9 mouse cellular contexts compared by ENCODE assay signal in the genomic region with DNA sequence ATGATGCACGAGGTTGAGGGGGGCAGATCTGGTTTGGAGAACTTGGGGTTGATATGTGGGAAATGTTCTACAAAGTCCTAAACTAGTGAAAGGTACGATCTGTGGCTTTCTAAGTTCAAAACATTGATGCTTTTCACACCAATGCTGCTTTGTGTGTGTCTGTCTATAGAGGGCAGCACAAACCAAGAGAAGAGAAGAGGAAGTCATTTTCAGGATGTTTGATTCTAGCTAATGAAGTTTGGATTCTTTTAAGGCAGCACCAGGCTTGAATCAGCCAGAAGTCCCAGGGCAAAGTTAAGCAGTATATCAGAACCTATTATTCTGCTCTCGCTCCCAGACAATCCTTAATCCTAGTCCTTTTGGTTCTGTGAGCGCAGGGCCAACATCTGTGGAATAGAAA. TPM values are rescaled to one million over a fixed set of nuclear protein-coding genes. Genes with fewer than 3 reads are reported as not detected.
DNase-seq lines count a peak whose midpoint lies in the region; ATAC-seq and TF ChIP-seq lines count a peak whose summit lies in the region.
"Had no signal": no experiment of that assay in that cellular context is flagged by ENCODE, and none has a peak within 500 bp of the region (broad histone marks: within the 10 kb centered on the region; RNA-seq: fewer than 3 reads in every experiment).

No protein-coding gene starts in this region.

- no peak for ATAC-seq in kidney, embryonic 14.5 days (ENCODE audit: low FRiP score, low TSS enrichment)
- ATAC-seq in embryonic facial prominence, embryonic 14.5 days (ENCODE audit: low read depth): no peak
- no peak for ATAC-seq in stomach, postnatal 0 days (ENCODE audit: low FRiP score, low TSS enrichment)

- WGBS in kidney, adult 2 months: 30% methylated on average over 4 of the region's 4 CpGs
- WGBS in kidney, embryonic 14.5 days: 49% methylated on average over 4 of the region's 4 CpGs
- WGBS in embryonic facial prominence, embryonic 14.5 days: 44% methylated on average over 4 of the region's 4 CpGs
- WGBS in stomach, postnatal 0 days: 31% methylated on average over 4 of the region's 4 CpGs

- H3K4me1 ChIP-seq in kidney, adult 2 months (ENCODE audit: control insufficient read depth, insufficient read depth, low read length): no peaks in the 10 kb centered on the region; the same call in 1 of the 2 replicates
- H3K4me1 ChIP-seq in kidney, embryonic 14.5 days (ENCODE audit: control insufficient read depth, insufficient read depth, low read length): no peaks in the 10 kb centered on the region
- H3K4me1 ChIP-seq in embryonic facial prominence, embryonic 14.5 days (ENCODE audit: control insufficient read depth, insufficient read depth, low read length): no peaks in the 10 kb centered on the region
- H3K4me1 ChIP-seq in stomach, postnatal 0 days (replicated peaks; ENCODE audit: control insufficient read depth, insufficient read depth): no peaks in the 10 kb centered on the region
- H3K4me1 ChIP-seq: hindbrain, embryonic 15.5 days had no signal

- H3K4me3 ChIP-seq in kidney, adult 2 months (ENCODE audit: insufficient read depth, low read depth, low read length): no peak overlapping the region
- no peak overlapping the region for H3K4me3 ChIP-seq in kidney, embryonic 14.5 days (ENCODE audit: low read length)
- no peak overlapping the region for H3K4me3 ChIP-seq in embryonic facial prominence, embryonic 14.5 days (ENCODE audit: low read depth, low read length)
- no peak overlapping the region for H3K4me3 ChIP-seq in stomach, postnatal 0 days (ENCODE audit: low read depth, low read length)
- H3K4me3 ChIP-seq: hindbrain, embryonic 15.5 days had no signal

- TF ChIP-seq EP300 in stomach, postnatal 0 days (optimal IDR thresholded peaks at IDR 0.05): no peak

- H3K9me3 ChIP-seq in kidney, embryonic 14.5 days (ENCODE audit: control insufficient read depth, low read length): no peaks in the 10 kb centered on the region
- no peaks in the 10 kb centered on the region for H3K9me3 ChIP-seq in embryonic facial prominence, embryonic 14.5 days (ENCODE audit: control insufficient read depth, low read length)
- no peaks in the 10 kb centered on the region for H3K9me3 ChIP-seq in stomach, postnatal 0 days (ENCODE audit: control insufficient read depth, low read length)
- H3K9me3 ChIP-seq: hindbrain, embryonic 15.5 days had no signal

- H3K27me3 ChIP-seq in kidney, adult 2 months (replicated peaks; ENCODE audit: control insufficient read depth, insufficient read depth, low read length): no peaks in the 10 kb centered on the region
- H3K27me3 ChIP-seq in kidney, embryonic 14.5 days (ENCODE audit: control insufficient read depth, insufficient read depth, low read length): no peaks in the 10 kb centered on the region
- H3K27me3 ChIP-seq in embryonic facial prominence, embryonic 14.5 days (replicated peaks; ENCODE audit: control insufficient read depth, insufficient read depth, low read length): peaks cover 11% of the 10 kb centered on the region; the same call in 1 of the 2 replicates
- H3K27me3 ChIP-seq in stomach, postnatal 0 days (ENCODE audit: control insufficient read depth, insufficient read depth, low read length): no peaks in the 10 kb centered on the region

- H3K27ac ChIP-seq in kidney, adult 2 months (ENCODE audit: insufficient read depth, low read depth, low read length): no peak overlapping the region
- H3K27ac ChIP-seq in kidney, embryonic 14.5 days (ENCODE audit: low read depth, low read length): no peak overlapping the region
- H3K27ac ChIP-seq in embryonic facial prominence, embryonic 14.5 days (replicated peaks; ENCODE audit: low read depth, low read length): no peak overlapping the region
- no peak overlapping the region for H3K27ac ChIP-seq in stomach, postnatal 0 days (replicated peaks)
- H3K27ac ChIP-seq: hindbrain, embryonic 15.5 days had no signal

- 0 out of 2 replicates have a peak, but pooled peaks have one; percentile 6 for TF ChIP-seq CTCF in kidney, adult 2 months (conservative IDR thresholded peaks at IDR 0.05; ENCODE audit: insufficient read depth, insufficient read length, low read depth, low read length)
- peak; percentile 81 for TF ChIP-seq CTCF in stomach, postnatal 0 days (IDR thresholded peaks at IDR 0.05; ENCODE audit: low read depth)

- H3K9ac ChIP-seq in kidney, embryonic 14.5 days (ENCODE audit: low read depth, low read length): no peak overlapping the region
- no peak overlapping the region for H3K9ac ChIP-seq in embryonic facial prominence, embryonic 14.5 days (ENCODE audit: low read depth, low read length)
- no peak overlapping the region for H3K9ac ChIP-seq in stomach, postnatal 0 days (ENCODE audit: low read length)
- H3K9ac ChIP-seq: hindbrain, embryonic 15.5 days had no signal

- TF ChIP-seq POLR2A in kidney, adult 2 months (IDR thresholded peaks at IDR 0.05; ENCODE audit: low read depth, low read length): no peak

- H3K36me3 ChIP-seq in kidney, adult 2 months (ENCODE audit: control insufficient read depth, insufficient read depth, low read length): no peaks in the 10 kb centered on the region
- H3K36me3 ChIP-seq in kidney, embryonic 14.5 days (ENCODE audit: control insufficient read depth, insufficient read depth, low read length): no peaks in the 10 kb centered on the region
- H3K36me3 ChIP-seq in embryonic facial prominence, embryonic 14.5 days (ENCODE audit: control insufficient read depth, insufficient read depth, low read length): no peaks in the 10 kb centered on the region
- no peaks in the 10 kb centered on the region for H3K36me3 ChIP-seq in stomach, postnatal 0 days (ENCODE audit: control insufficient read depth, insufficient read depth, low read length)
- H3K36me3 ChIP-seq: hindbrain, embryonic 15.5 days had no signal

- no peak overlapping the region for H3K4me2 ChIP-seq in kidney, embryonic 14.5 days (replicated peaks; ENCODE audit: low read depth, low read length)
- H3K4me2 ChIP-seq in embryonic facial prominence, embryonic 14.5 days (ENCODE audit: low read depth, low read length): no peak overlapping the region
- H3K4me2 ChIP-seq in stomach, postnatal 0 days (replicated peaks; ENCODE audit: low read depth): no peak overlapping the region
- H3K4me2 ChIP-seq: hindbrain, embryonic 15.5 days had no signal

- DNase-seq in kidney, adult 2 months: peak; percentile 25
- DNase-seq in urinary bladder, postnatal 14 days (ENCODE audit: low spot score): peak; percentile 4
- no peak for DNase-seq in urinary bladder, postnatal 25 days (ENCODE audit: low spot score)
- peak; percentile 23 for DNase-seq in embryonic facial prominence, embryonic 14.5 days (ENCODE audit: low spot score)
- no peak for DNase-seq in stomach, postnatal 0 days (ENCODE audit: low spot score)
- no peak for DNase-seq in urinary bladder, adult 2 months (ENCODE audit: low spot score)
- DNase-seq in cerebellum, postnatal 4 days (ENCODE audit: low spot score in 2 of 2): no peak

RNA-seq across cellular contexts. Expression of gene Armcx1, which starts 12.0 kb away (rescaled TPM):
- 2.5 and 3.8 TPM in 2 replicates for polyA plus RNA-seq in kidney, adult 2 months (2012; rRNA removed)
- 37.7 and 39.7 TPM in 2 replicates for polyA plus RNA-seq in kidney, embryonic 14.5 days (2014; fragmentation: Nextera tagmentation; extraction: Ambion mirVana)
- polyA plus RNA-seq in embryonic facial prominence, embryonic 14.5 days (2014; fragmentation: Nextera tagmentation; extraction: Ambion mirVana): 47.7 and 59.2 TPM in 2 replicates
- 14.9 and 15.2 TPM in 2 replicates for polyA plus RNA-seq in stomach, postnatal 0 days (2015; fragmentation: Nextera tagmentation; extraction: Ambion mirVana)
- polyA plus RNA-seq in urinary bladder, adult 2 months (2012; rRNA removed): 21.1 and 22.8 TPM in 2 replicates

RNA-seq across cellular contexts. Expression of gene Armcx6, which starts 21.4 kb away (rescaled TPM):
- polyA plus RNA-seq in kidney, adult 2 months (2012; rRNA removed): 1.3 and 1.5 TPM in 2 replicates
- polyA plus RNA-seq in kidney, embryonic 14.5 days (2014; fragmentation: Nextera tagmentation; extraction: Ambion mirVana): 15.1 and 20.3 TPM in 2 replicates
- 24.8 and 29.5 TPM in 2 replicates for polyA plus RNA-seq in embryonic facial prominence, embryonic 14.5 days (2014; fragmentation: Nextera tagmentation; extraction: Ambion mirVana)
- polyA plus RNA-seq in stomach, postnatal 0 days (2015; fragmentation: Nextera tagmentation; extraction: Ambion mirVana): 8.7 and 9.9 TPM in 2 replicates
- 2.8 and 3.9 TPM in 2 replicates for polyA plus RNA-seq in urinary bladder, adult 2 months (2012; rRNA removed)

RNA-seq across cellular contexts. Expression of gene Armcx3, which starts 26.6 kb away (rescaled TPM):
- polyA plus RNA-seq in kidney, adult 2 months (2012; rRNA removed): 4.0 and 5.7 TPM in 2 replicates
- polyA plus RNA-seq in kidney, embryonic 14.5 days (2014; fragmentation: Nextera tagmentation; extraction: Ambion mirVana): 34.0 and 56.3 TPM in 2 replicates
- 119 and 120 TPM in 2 replicates for polyA plus RNA-seq in embryonic facial prominence, embryonic 14.5 days (2014; fragmentation: Nextera tagmentation; extraction: Ambion mirVana)
- 38.8 and 40.0 TPM in 2 replicates for polyA plus RNA-seq in stomach, postnatal 0 days (2015; fragmentation: Nextera tagmentation; extraction: Ambion mirVana)
- polyA plus RNA-seq in urinary bladder, adult 2 months (2012; rRNA removed): 36.1 and 39.5 TPM in 2 replicates

RNA-seq across cellular contexts. Expression of gene Armcx4, which starts 43.5 kb away (rescaled TPM):
- polyA plus RNA-seq in kidney, adult 2 months (2012; rRNA removed): 0.71 and 1.1 TPM in 2 replicates
- 5.3 and 5.5 TPM in 2 replicates for polyA plus RNA-seq in kidney, embryonic 14.5 days (2014; fragmentation: Nextera tagmentation; extraction: Ambion mirVana)
- polyA plus RNA-seq in embryonic facial prominence, embryonic 14.5 days (2014; fragmentation: Nextera tagmentation; extraction: Ambion mirVana): 5.9 and 6.6 TPM in 2 replicates
- polyA plus RNA-seq in stomach, postnatal 0 days (2015; fragmentation: Nextera tagmentation; extraction: Ambion mirVana): 1.3 and 1.4 TPM in 2 replicates
- 1.1 and 2.0 TPM in 2 replicates for polyA plus RNA-seq in urinary bladder, adult 2 months (2012; rRNA removed)

Comparison
In these comparisons a context has a peak if more than half of its experiments do, and no peak if none do; other contexts are left out.
1. DNase-seq: peak in kidney, adult 2 months (single experiment), urinary bladder, postnatal 14 days (single experiment) and embryonic facial prominence, embryonic 14.5 days (single experiment); none in urinary bladder, postnatal 25 days (single experiment), stomach, postnatal 0 days (single experiment), urinary bladder, adult 2 months (single experiment) and cerebellum, postnatal 4 days (0 of 2).